Mouse (Mus musculus) testis, adult 2 months (tissue): ENCODE data around the gene Pck2. TPM values are rescaled to one million over a fixed set of nuclear protein-coding genes. Genes with fewer than 3 reads are reported as not detected.

ENCODE experiments used
- H3K27ac ChIP-seq: fragments of 200-500 bp; 2 replicates; pipeline ENCODE4 v1.5.1; 2012; ENCODE audit warnings: low read depth, low read length; ENCODE audit not compliant: control insufficient read depth, insufficient read depth
- H3K27me3 ChIP-seq: fragments of 200-500 bp; 2 replicates; pipeline ENCODE4 v1.6.1; 2012; ENCODE audit warnings: mild to moderate bottlenecking, low read length, moderate library complexity; ENCODE audit not compliant: control insufficient read depth, insufficient read depth
- H3K36me3 ChIP-seq: fragments of 200-500 bp; 2 replicates; pipeline ENCODE4 v1.6.1; 2012; ENCODE audit warnings: mild to moderate bottlenecking, low read length; ENCODE audit not compliant: control insufficient read depth, insufficient read depth
- H3K4me1 ChIP-seq: fragments of 200-500 bp; 2 replicates; pipeline ENCODE4 v1.6.1; 2012; ENCODE audit warnings: low read length; ENCODE audit not compliant: control insufficient read depth, insufficient read depth
- H3K4me3 ChIP-seq: fragments of 200-500 bp; 2 replicates; pipeline ENCODE4 v1.5.1; 2012; ENCODE audit warnings: low read depth, mild to moderate bottlenecking, low read length, moderate library complexity, mixed read lengths; ENCODE audit not compliant: control insufficient read depth
- CTCF ChIP-seq: fragments of 200-500 bp; IDR thresholded peaks from 2 replicates; pipeline ENCODE4 v1.5.1; 2012; ENCODE audit warnings: low read depth, mild to moderate bottlenecking, inconsistent platforms, low read length, moderate library complexity; ENCODE audit not compliant: control insufficient read depth, insufficient read depth, insufficient replicate concordance
- POLR2A ChIP-seq: fragments of 200-500 bp; IDR thresholded peaks from 2 replicates; pipeline ENCODE4 v1.6.1; 2012; ENCODE audit warnings: low read depth, mild to moderate bottlenecking, inconsistent platforms, low read length, moderate library complexity; ENCODE audit not compliant: control insufficient read depth
- polyA plus RNA-seq: library from polyadenylated mRNA; depleted of rRNA; stranded (reverse); fragments of >200 nt; gene quantifications from 2 replicates; pipeline ENCODE4 v1.2.3, GENCODE M21; 2012; rRNA removed

Gene Pck2
- polyA plus RNA-seq, 1 experiment: 2.8 TPM

DNA sequence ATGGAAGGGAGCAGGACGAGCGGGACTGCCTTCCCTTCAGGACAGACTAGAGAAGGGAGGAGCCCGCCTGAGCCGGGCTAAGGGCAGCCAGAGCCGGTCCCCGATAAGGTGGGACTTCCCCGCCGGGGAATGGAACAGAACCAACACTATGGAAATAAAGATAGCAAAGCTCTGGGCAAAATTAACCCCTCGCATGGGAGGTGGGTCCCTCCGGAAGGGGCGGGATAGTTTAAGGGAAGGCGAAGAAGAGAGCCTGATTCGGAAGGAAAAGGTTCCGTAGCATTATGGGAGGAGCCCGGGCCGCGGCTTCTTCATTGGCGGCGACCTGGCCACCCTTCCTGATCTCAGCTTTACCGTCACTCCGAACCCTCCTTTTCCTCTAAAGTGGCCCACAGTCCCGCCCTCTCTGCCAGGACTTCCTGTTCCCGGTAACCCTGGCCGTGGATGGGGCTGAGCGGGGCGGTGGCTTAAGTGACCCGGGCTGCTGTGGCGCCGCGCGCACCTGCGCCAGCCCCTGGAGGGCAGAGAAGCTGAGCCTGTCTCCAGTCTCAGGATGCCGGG lies 51.3 kb downstream of the Pck2 start, which contains the start of gene Rnf31:
Rnf31 (plus strand) TSS at position 378 of the 561 bp plus-strand sequence.
- Histone ChIP-seq H3K4me1 (peaks cover 16% of the 10 kb centered on the region), H3K27me3 (no peaks in the 10 kb centered on the region), H3K27ac (peak within 1 kb of the TSS; percentile 87), H3K4me3 (peak within 1 kb of the TSS; percentile 88), H3K36me3 (no peaks in the 10 kb centered on the region)
- peak; percentile 38; the same call in 1 of the 2 replicates for TF ChIP-seq POLR2A
- no peak for TF ChIP-seq CTCF

DNA sequence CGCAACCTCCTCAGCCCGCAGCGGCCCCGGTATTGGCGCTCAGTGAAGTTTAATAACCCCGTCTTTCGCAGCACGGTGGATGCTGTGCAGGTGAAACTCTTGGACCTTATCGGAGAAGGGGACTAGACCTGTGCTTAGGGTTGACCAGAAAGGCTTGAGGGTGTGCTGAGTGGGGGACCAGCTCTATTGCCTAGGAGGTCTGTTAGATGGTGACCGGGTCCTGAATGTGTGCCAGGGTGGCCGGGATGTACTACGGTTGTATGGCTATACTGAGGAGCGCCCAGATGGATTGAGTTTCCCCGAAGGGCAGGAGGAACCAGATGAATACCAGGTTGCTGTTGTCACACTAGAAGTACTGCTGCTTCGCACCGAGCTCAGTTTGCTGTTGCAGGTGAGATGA lies 52.2 kb downstream of the Pck2 start:
- no peaks in the 10 kb centered on the region for H3K36me3 ChIP-seq
- TF ChIP-seq CTCF (no peak), POLR2A (no peak)
- H3K4me1 ChIP-seq: peaks cover 19% of the 10 kb centered on the region
- no peak overlapping the region for H3K27ac ChIP-seq
- H3K27me3 ChIP-seq: no peaks in the 10 kb centered on the region
- peak overlapping the region; percentile 88 for H3K4me3 ChIP-seq

DNA sequence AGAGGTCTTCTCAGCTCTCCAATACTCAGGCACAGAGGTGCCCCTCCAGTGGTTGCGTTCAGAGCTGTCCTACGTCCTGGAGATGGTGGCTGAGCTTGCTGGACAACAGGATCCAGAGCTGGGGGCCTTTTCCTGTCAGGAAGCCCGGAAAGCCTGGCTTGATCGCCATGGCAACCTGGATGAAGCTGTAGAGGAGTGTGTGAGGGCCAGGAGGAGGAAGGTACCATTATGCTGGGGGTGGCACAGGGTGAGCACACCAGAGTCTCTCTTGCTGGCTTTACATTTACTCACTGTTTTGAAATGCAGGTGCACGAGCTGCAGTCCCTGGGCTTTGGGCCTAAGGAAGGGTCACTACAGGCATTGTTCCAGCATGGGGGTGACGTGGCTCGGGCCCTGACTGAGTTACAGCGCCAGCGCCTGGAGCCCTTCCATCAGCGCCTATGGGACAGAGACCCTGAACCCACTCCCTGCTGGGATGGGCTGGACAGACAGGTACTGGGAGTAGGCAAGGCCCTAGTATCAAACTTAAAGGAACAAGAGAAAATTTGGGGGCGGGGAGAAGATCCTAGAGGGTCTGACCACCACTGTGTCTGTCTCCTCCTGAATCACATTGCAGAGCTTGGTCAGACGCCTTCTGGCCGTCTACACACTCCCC lies 56.1 kb downstream of the Pck2 start:
- Histone ChIP-seq H3K4me3 (peak overlapping the region; percentile 56), H3K27me3 (no peaks in the 10 kb centered on the region), H3K36me3 (no peaks in the 10 kb centered on the region), H3K27ac (no peak overlapping the region), H3K4me1 (peaks cover 15% of the 10 kb centered on the region)
- TF ChIP-seq POLR2A (no peak), CTCF (no peak)

DNA sequence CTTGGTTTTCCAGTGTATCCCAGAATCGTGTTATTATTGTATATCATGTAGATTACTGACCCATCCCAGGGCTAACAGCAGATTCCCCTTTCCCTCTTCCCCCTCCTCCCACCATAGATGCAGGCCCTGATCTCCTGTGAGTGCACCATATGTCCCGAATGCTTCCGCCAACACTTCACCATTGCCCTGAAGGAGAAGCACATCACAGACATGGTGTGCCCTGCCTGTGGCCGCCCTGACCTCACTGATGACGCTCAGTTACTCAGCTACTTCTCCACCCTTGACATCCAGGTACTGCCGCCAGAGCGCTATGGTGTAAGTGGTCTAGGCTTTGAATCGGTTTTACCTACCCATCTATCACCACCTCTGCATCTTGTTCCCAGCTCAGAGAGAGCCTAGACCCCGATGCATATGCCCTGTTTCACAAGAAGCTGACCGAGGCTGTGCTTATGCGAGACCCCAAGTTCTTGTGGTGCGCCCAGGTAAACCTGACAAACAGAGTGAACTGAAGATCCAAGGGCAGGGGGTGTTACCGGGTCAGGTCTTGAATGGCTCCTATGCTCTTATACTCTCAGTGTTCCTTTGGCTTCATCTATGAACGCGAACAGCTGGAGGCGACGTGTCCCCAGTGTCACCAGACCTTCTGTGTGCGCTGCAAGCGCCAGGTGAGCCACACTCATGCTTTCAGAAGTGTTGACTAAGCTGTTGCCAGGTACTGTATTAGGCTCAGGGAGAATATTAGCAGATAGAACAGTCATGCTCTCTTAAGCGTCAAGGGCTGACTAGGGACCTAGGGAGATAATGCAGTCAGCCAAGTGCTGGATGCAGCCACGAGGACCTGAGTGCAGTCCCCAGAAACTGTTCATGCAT lies 58.7 kb downstream of the Pck2 start:
- Histone ChIP-seq H3K27ac (no peak overlapping the region), H3K36me3 (no peaks in the 10 kb centered on the region), H3K4me1 (peaks cover 6% of the 10 kb centered on the region), H3K4me3 (no peak overlapping the region), H3K27me3 (no peaks in the 10 kb centered on the region)
- no peak for TF ChIP-seq CTCF
- TF ChIP-seq POLR2A: no peak

Other genes starting within 250 kb of the Pck2 start
- 27.2 and 28.8 TPM in 2 replicates for gene Dhrs4, start 61.5 kb upstream of the Pck2 start, polyA plus RNA-seq
- gene Carmil3, start 49.6 kb upstream of the Pck2 start, polyA plus RNA-seq: 1.8 and 1.9 TPM in 2 replicates
- 0.06 and 0.29 TPM in 2 replicates for gene Cpne6, start 29.8 kb upstream of the Pck2 start, polyA plus RNA-seq
- gene Nrl, start 15.3 kb upstream of the Pck2 start, polyA plus RNA-seq: 0.20 and 0.37 TPM in 2 replicates
- 54.5 and 60.7 TPM in 2 replicates for gene Dcaf11, start 19.7 kb downstream of the Pck2 start, polyA plus RNA-seq
- 2.1 and 2.3 TPM in 2 replicates for gene A730061H03Rik, start 20.1 kb downstream of the Pck2 start, polyA plus RNA-seq
- gene Fitm1, start 35.4 kb downstream of the Pck2 start, polyA plus RNA-seq: 40.2 and 52.7 TPM in 2 replicates
- 7.6 and 8.4 TPM in 2 replicates for gene Psme1, start 37.9 kb downstream of the Pck2 start, polyA plus RNA-seq
- gene Emc9, start 45.0 kb downstream of the Pck2 start, polyA plus RNA-seq: 5.8 and 6.4 TPM in 2 replicates
- gene Psme2, start 50.8 kb downstream of the Pck2 start, polyA plus RNA-seq: 10.2 and 14.9 TPM in 2 replicates
- 7.8 and 8.9 TPM in 2 replicates for gene Rnf31, start 51.4 kb downstream of the Pck2 start, polyA plus RNA-seq
- 4.1 and 4.4 TPM in 2 replicates for gene Irf9, start 63.3 kb downstream of the Pck2 start, polyA plus RNA-seq
- gene Rec8, start 77.8 kb downstream of the Pck2 start, polyA plus RNA-seq: 65.8 and 78.1 TPM in 2 replicates
- 519 and 558 TPM in 2 replicates for gene Ipo4, start 95.7 kb downstream of the Pck2 start, polyA plus RNA-seq
- 1.9 and 2.1 TPM in 2 replicates for gene Gm49378, start 97.6 kb downstream of the Pck2 start, polyA plus RNA-seq
- gene Tm9sf1, start 103.5 kb downstream of the Pck2 start, polyA plus RNA-seq: 18.2 and 21.3 TPM in 2 replicates
- 197 and 200 TPM in 2 replicates for gene Tssk4, start 109.9 kb downstream of the Pck2 start, polyA plus RNA-seq
- gene Mdp1, start 120.2 kb downstream of the Pck2 start, polyA plus RNA-seq: 4.1 TPM in 2 replicates
- 29.6 and 35.9 TPM in 2 replicates for gene Gmpr2, start 131.7 kb downstream of the Pck2 start, polyA plus RNA-seq
- 196 and 222 TPM in 2 replicates for gene Nedd8, start 131.9 kb downstream of the Pck2 start, polyA plus RNA-seq
- 26.8 and 30.0 TPM in 2 replicates for gene Tinf2, start 141.6 kb downstream of the Pck2 start, polyA plus RNA-seq
- gene Tgm1, start 173.7 kb downstream of the Pck2 start, polyA plus RNA-seq: 0.27 and 0.65 TPM in 2 replicates
- gene Rabggta, start 182.0 kb downstream of the Pck2 start, polyA plus RNA-seq: 40.9 and 41.4 TPM in 2 replicates
- 322 and 330 TPM in 2 replicates for gene Dhrs1, start 205.4 kb downstream of the Pck2 start, polyA plus RNA-seq
- 142 and 144 TPM in 2 replicates for gene Nop9, start 205.4 kb downstream of the Pck2 start, polyA plus RNA-seq
- 0.13 TPM in 1 of 2 replicates, not detected in the other for gene Cideb, start 218.2 kb downstream of the Pck2 start, polyA plus RNA-seq
- gene Ltb4r2, start 221.2 kb downstream of the Pck2 start, polyA plus RNA-seq: 0.07 and 0.11 TPM in 2 replicates
- 0.11 and 0.20 TPM in 2 replicates for gene Ltb4r1, start 225.7 kb downstream of the Pck2 start, polyA plus RNA-seq
- 0.38 and 0.82 TPM in 2 replicates for gene Adcy4, start 243.8 kb downstream of the Pck2 start, polyA plus RNA-seq
- gene Ripk3, start 248.6 kb downstream of the Pck2 start, polyA plus RNA-seq: 4.1 and 4.8 TPM in 2 replicates